Mouse (Mus musculus) neural tube, embryonic 13.5 days (tissue): ENCODE data around the gene Tmem199. TPM values are rescaled to one million over a fixed set of nuclear protein-coding genes. Genes with fewer than 3 reads are reported as not detected.

Experiments used
- ATAC-seq: fragments of 200-750 bp; cut with Nextera tagmentation; 2 replicates; pipeline ENCODE4 v1.8.0; 2017; ENCODE audit warnings: low read depth, mild to moderate bottlenecking, moderate TSS enrichment, moderate library complexity
- H3K27ac ChIP-seq: fragments of 300-500 bp; sonication (generic); replicated peaks from 2 replicates; pipeline ENCODE4 v1.5.1; 2015; ENCODE audit warnings: moderate library complexity, mild to moderate bottlenecking, inconsistent platforms
- H3K27me3 ChIP-seq: fragments of 300-500 bp; sonication (generic); 2 replicates; pipeline ENCODE4 v1.6.1; 2015; ENCODE audit warnings: mild to moderate bottlenecking, inconsistent platforms
- H3K36me3 ChIP-seq: fragments of 300-500 bp; sonication (generic); 2 replicates; pipeline ENCODE4 v1.6.1; 2015; ENCODE audit warnings: mild to moderate bottlenecking, inconsistent platforms
- H3K4me1 ChIP-seq: fragments of 300-500 bp; sonication (generic); replicated peaks from 2 replicates; pipeline ENCODE4 v1.6.1; 2015; ENCODE audit warnings: inconsistent platforms
- H3K4me2 ChIP-seq: fragments of 300-500 bp; sonication (generic); 2 replicates; pipeline ENCODE4 v1.6.1; 2015; ENCODE audit warnings: inconsistent platforms, mild to moderate bottlenecking, moderate library complexity
- H3K4me3 ChIP-seq: fragments of 300-500 bp; sonication (generic); 2 replicates; pipeline ENCODE4 v1.5.1; 2015; ENCODE audit warnings: mild to moderate bottlenecking, inconsistent platforms
- H3K9ac ChIP-seq: fragments of 300-500 bp; sonication (generic); 2 replicates; pipeline ENCODE4 v1.6.1; 2015; ENCODE audit warnings: moderate library complexity, mild to moderate bottlenecking, inconsistent platforms
- H3K9me3 ChIP-seq: fragments of 300-500 bp; sonication (generic); 2 replicates; pipeline ENCODE4 v1.6.1; 2016; ENCODE audit warnings: inconsistent platforms
- WGBS: fragments of 180-500 bp; shearing (Covaris S2); methylation state at CpG from one replicate; pipeline ENCODE4 v1.1.7; 2015; 5-methylcytosine and 5-hydroxymethylcytosine counted together
- polyA plus RNA-seq: library from polyadenylated mRNA; unstranded; fragments of >200 nt; fragmentation: Nextera tagmentation; extraction: Ambion mirVana; gene quantifications from 2 replicates; pipeline ENCODE4 v1.2.1, GENCODE M21; 2015

Gene Tmem199
- polyA plus RNA-seq, 1 experiment from 2014 or later, result 101 TPM

- Histone ChIP-seq H3K4me3 (peak overlapping the region; percentile 21), H3K9me3 (no peaks in the 10 kb centered on the region), H3K27ac (0 out of 2 replicates have a peak overlapping the region, but pooled peaks have one; percentile 19), H3K4me1 (peaks cover 32% of the 10 kb centered on the region), H3K36me3 (no peaks in the 10 kb centered on the region), H3K27me3 (peaks cover 31% of the 10 kb centered on the region), H3K4me2 (peak overlapping the region; percentile 31), H3K9ac (peak overlapping the region; percentile 50)
- ATAC-seq, result no peak
- WGBS, result 55% methylated on average over 16 of the region's 16 CpGs
These were observed 12.4 kb downstream of the Tmem199 start for GRCm38 (mm10) chr11:78499543-78499942.

DNA sequence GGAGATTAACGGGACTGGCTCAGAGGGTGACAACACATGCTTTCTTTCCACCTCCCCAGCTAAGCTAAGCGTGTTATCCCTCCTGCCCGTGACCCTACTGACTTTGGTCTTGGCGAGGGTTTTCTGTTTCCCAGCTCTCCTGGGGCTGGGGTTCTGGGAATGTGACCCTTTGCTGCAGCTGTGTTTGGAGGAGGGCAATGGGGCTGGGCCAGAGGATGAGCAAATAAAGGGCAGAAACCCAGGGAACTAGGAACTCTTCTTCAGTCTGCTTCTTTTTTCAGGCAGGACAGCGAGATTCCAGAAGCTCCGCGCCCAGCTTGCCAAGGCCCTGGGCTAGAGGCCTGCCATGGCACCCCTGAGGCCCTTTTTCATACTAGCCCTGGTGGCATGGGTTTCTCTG is 13.0 kb downstream of the Tmem199 start, which contains the start of gene Vtn:
Vtn (plus strand) TSS at position 88 of the 400 bp plus-strand sequence.
- Histone ChIP-seq H3K27ac (peak within 1 kb of the TSS; percentile 97), H3K4me2 (peak within 1 kb of the TSS; percentile 78), H3K4me1 (peaks cover 38% of the 10 kb centered on the region), H3K36me3 (no peaks in the 10 kb centered on the region), H3K27me3 (peaks cover 36% of the 10 kb centered on the region), H3K9me3 (no peaks in the 10 kb centered on the region), H3K9ac (peak within 1 kb of the TSS; percentile 71), H3K4me3 (peak within 1 kb of the TSS; percentile 82)
- ATAC-seq, result no peak
- 67% methylated on average over 7 of the region's 7 CpGs for WGBS

DNA sequence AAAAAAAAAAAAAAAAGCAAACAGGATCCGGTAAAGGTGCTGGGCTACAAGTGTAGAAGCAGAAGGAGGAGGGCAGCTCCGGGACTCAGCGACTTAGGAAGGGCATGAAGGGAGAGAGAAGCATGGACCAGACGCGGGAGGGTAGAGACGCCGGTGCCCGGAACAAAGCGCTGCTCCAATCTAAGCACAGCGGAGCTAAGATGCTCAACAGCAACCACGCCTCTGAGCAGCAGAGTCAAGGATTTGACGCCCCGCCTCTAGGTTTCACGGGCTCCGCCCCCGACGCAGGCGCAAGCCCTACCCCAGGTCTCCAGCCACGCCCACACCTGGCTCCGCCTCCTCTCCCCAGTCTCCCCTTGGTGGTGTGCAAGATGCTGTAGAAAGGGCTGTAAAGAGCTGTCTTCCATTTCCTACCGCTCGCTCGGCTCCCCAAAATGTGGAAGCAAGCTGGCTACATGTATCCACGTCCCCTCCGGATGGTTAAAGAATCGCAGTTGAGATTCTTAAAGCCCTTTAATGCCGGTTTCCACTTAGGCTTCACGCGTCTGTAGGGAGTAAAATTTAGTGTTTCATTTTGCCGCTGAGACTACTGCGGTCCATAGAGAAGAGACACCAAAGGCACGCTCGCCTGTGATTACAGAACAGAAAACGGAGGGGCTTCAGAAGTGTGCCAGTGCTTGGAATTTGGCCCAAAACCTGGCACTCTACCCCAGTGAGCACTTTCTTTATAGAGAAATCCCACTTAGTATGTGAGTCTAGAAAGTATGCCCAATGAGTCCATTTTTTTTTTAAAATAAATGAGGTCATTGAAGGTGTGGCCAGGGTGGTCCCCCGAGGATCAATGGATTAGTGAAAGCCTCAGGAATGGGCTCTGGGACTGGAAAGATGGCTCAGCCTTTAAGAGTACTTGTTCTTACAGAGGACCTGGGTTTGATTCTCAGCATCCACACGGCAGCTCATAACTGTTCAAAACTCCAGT is 14.1 kb downstream of the Tmem199 start, which contains the start of gene Sarm1:
Sarm1 (minus strand) TSS at position 211 of the 979 bp plus-strand sequence.
- Histone ChIP-seq H3K4me2 (peak within 1 kb of the TSS; percentile 78), H3K27me3 (peaks cover 36% of the 10 kb centered on the region), H3K9me3 (no peaks in the 10 kb centered on the region), H3K4me3 (peak within 1 kb of the TSS; percentile 82), H3K9ac (peak within 1 kb of the TSS; percentile 91), H3K27ac (peak within 1 kb of the TSS; percentile 97), H3K4me1 (peaks cover 38% of the 10 kb centered on the region), H3K36me3 (no peaks in the 10 kb centered on the region)
- peak; percentile 96 for ATAC-seq
- WGBS, result 3% methylated on average over 36 of the region's 36 CpGs

DNA sequence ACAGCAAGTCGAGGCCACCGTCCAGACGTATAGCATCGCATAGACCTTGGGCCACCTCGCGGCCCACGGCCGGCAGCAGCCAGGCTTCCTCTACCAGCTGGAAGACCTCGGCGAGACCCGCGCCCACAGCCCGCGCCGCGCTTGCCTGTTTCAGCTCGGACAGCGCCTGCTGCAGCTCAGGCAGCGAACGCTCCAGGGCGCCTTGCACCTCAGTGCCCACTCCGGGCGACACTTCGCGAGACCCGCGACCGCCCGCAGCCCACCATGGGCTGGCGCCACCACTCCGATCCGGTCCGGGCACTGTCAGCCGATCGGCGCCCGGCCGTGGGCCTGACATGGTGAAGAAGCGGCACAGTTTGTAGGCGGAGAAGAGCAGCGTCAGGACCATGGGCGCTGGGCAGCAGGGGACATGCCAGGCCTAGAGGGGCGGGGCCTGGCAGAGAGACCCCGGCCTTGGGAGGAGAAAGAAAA is 14.9 kb downstream of the Tmem199 start:
- Histone ChIP-seq H3K36me3 (no peaks in the 10 kb centered on the region), H3K4me2 (peak overlapping the region; percentile 78), H3K9me3 (no peaks in the 10 kb centered on the region), H3K9ac (peak overlapping the region; percentile 91), H3K4me1 (peaks cover 38% of the 10 kb centered on the region), H3K4me3 (peak overlapping the region; percentile 82), H3K27ac (peak overlapping the region; percentile 97), H3K27me3 (peaks cover 42% of the 10 kb centered on the region)
- peak; percentile 77 for ATAC-seq
- WGBS, result under 1% methylated on average over 44 of the region's 44 CpGs

GRCm38 (mm10) chr11:78495904-78496303 is 16.1 kb downstream of the Tmem199 start:
- no peaks in the 10 kb centered on the region for H3K36me3 ChIP-seq
- H3K9ac ChIP-seq, result peak overlapping the region; percentile 91
- no peaks in the 10 kb centered on the region for H3K9me3 ChIP-seq
- ATAC-seq, result no peak
- no peak overlapping the region for H3K27ac ChIP-seq
- peak overlapping the region; percentile 78 for H3K4me2 ChIP-seq
- peak overlapping the region; percentile 82 for H3K4me3 ChIP-seq
- 8% methylated on average over 6 of the region's 6 CpGs for WGBS
- peaks cover 45% of the 10 kb centered on the region for H3K4me1 ChIP-seq
- H3K27me3 ChIP-seq, result peaks cover 51% of the 10 kb centered on the region

DNA sequence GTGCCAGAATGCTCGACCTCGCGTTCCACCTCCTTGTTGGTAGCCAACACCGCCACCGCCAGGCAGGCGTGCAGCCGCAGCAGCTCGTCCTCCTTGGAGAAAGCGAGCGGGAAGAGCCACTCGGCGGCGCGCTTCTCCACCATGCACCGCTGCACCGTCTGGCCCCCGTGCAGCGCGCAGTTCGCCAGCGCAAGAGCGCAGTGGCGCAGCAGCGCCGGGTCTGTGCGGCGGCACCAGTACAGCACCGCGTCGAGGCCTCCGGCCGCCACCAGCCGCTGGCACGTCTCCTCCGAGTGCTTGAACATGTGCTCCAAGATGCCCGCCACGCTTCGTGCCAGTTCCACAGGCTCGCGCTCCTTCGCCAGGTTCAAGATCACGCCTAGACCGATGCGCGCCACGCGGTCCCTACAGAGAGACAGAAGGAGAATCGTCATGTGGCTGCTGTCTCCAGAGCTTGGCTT is 21.2 kb downstream of the Tmem199 start:
- peaks cover 25% of the 10 kb centered on the region for H3K36me3 ChIP-seq

GRCm38 (mm10) chr11:78488168-78488567 is 23.8 kb downstream of the Tmem199 start:
- Histone ChIP-seq H3K4me3 (no peak overlapping the region), H3K27me3 (peaks cover 67% of the 10 kb centered on the region), H3K27ac (no peak overlapping the region), H3K9me3 (no peaks in the 10 kb centered on the region), H3K4me1 (peaks cover 19% of the 10 kb centered on the region), H3K36me3 (peaks cover 41% of the 10 kb centered on the region), H3K4me2 (no peak overlapping the region), H3K9ac (no peak overlapping the region)
- 2% methylated on average over 8 of the region's 8 CpGs for WGBS
- ATAC-seq, result peak; percentile 20; the same call in 1 of the 2 replicates

More for the DNA sequence above, 21.2 kb downstream of the Tmem199 start:
- ATAC-seq, result peak; percentile 74
- H3K9ac ChIP-seq, result peak overlapping the region; percentile 41; the same call in 1 of the 2 replicates
- H3K27ac ChIP-seq, result 0 out of 2 replicates have a peak overlapping the region, but pooled peaks have one; percentile 33
- peaks cover 38% of the 10 kb centered on the region for H3K4me1 ChIP-seq
- 7% methylated on average over 48 of the region's 48 CpGs for WGBS
- H3K4me3 ChIP-seq, result peak overlapping the region; percentile 26
- peak overlapping the region; percentile 52 for H3K4me2 ChIP-seq
- peaks cover 79% of the 10 kb centered on the region for H3K27me3 ChIP-seq
- no peaks in the 10 kb centered on the region for H3K9me3 ChIP-seq

DNA sequence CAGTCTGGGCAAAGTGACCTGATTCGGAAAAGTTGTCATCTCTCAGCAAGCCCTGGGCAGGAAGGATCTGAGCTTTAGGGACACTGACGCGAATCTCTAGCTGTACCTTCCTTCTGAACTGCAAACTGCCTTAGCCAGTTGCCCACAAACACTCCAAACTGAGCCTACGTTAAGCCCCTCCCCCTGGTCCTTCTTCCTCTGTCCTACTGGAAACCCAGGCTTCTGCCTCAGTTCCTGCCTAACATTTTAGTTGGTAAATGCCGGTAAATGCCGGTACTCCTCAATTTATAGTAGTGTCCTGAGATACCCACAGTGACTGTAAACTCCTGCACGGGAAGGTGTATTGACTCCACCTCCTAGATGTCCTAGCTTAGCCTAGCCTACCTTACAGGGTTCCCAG is 28.3 kb downstream of the Tmem199 start:
- Histone ChIP-seq H3K4me1 (0 out of 2 replicates have a peak, but pooled peaks cover 4% of the 10 kb centered on the region), H3K27ac (no peak overlapping the region), H3K27me3 (peaks cover 27% of the 10 kb centered on the region), H3K9me3 (no peaks in the 10 kb centered on the region), H3K36me3 (peaks cover 80% of the 10 kb centered on the region), H3K4me2 (no peak overlapping the region), H3K9ac (no peak overlapping the region), H3K4me3 (no peak overlapping the region)
- WGBS, result 56% methylated on average over 7 of the region's 7 CpGs
- ATAC-seq, result no peak

DNA sequence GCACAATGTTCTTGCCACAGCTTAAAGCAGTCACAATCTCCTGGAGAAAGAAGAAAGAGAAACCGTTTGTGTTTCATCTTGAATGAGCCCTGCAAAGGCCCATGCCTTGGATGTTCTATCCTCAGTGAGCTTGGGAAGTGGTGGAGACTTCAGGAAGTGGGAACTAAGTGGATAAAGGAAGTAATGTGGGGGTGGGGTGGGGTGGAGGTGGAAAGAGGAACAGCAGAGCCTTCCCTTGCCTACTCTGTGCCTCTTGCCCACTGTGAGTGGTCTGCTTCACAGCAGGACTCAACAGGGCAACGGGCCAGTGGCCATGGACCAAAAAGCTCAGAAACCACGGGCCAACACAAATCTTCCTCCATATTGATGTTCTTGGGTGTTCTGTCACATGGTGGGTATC is 36.7 kb downstream of the Tmem199 start:
- WGBS, result 81% methylated on average over 3 of the region's 3 CpGs
- Histone ChIP-seq H3K4me1 (no peaks in the 10 kb centered on the region), H3K36me3 (peaks cover 62% of the 10 kb centered on the region)

DNA sequence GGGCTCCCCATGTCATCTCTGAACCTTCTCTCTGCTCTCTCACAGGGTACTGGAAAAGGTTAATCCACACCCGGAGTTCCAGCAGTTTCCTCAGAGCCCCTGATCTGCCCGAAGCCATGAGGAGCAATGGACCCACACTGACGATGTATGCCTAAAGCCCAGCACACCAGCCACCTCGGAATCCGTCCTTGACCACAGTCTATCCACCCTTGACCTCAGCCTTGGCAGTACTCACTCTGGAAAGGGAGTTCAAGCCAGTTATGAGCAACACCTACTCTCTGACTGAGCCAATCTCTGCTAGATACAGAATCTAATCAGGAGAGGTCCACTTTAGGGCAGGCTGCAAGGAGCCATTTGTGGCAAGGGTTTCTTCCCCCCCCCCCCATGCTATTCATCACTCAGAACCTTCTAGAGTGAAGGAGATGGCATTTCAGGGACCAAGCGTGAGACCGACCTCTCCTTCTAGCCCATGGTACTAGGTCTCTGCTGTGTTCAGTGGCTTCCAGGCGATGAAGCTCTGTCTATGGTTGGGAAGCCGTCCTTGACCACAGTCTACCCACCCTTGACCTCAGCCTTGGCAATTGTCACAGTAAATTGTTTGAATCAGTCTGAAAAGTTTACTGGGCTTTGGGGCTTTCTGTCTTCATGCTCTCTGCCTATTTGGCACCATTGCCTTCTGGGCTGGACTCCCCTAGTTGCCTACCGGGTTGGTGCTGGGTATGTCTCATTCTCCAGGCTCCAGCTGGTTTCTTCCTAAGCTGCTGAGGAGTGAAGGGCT is 40.5 kb downstream of the Tmem199 start:
- H3K4me3 ChIP-seq, result no peak overlapping the region
- H3K27ac ChIP-seq, result no peak overlapping the region
- peaks cover 5% of the 10 kb centered on the region for H3K4me1 ChIP-seq
- peaks cover 48% of the 10 kb centered on the region for H3K36me3 ChIP-seq
- no peak overlapping the region for H3K4me2 ChIP-seq
- H3K9ac ChIP-seq, result no peak overlapping the region
- H3K27me3 ChIP-seq, result no peaks in the 10 kb centered on the region
- 92% methylated on average over 10 of the region's 10 CpGs for WGBS
- ATAC-seq, result no peak
- no peaks in the 10 kb centered on the region for H3K9me3 ChIP-seq

More for the DNA sequence above, 36.7 kb downstream of the Tmem199 start:
- H3K9me3 ChIP-seq, result no peaks in the 10 kb centered on the region
- H3K27ac ChIP-seq, result no peak overlapping the region
- H3K4me3 ChIP-seq, result no peak overlapping the region
- H3K4me2 ChIP-seq, result no peak overlapping the region
- H3K27me3 ChIP-seq, result no peaks in the 10 kb centered on the region
- no peak for ATAC-seq
- no peak overlapping the region for H3K9ac ChIP-seq

GRCm38 (mm10) chr11:78467932-78468331 is 44.0 kb downstream of the Tmem199 start:
- Histone ChIP-seq H3K4me3 (no peak overlapping the region), H3K27ac (no peak overlapping the region), H3K27me3 (no peaks in the 10 kb centered on the region), H3K36me3 (peaks cover 21% of the 10 kb centered on the region), H3K9me3 (no peaks in the 10 kb centered on the region), H3K4me2 (no peak overlapping the region), H3K9ac (no peak overlapping the region), H3K4me1 (peaks cover 16% of the 10 kb centered on the region)
- WGBS, result 60% methylated on average over 3 of the region's 3 CpGs
- no peak for ATAC-seq
